Mouse (Mus musculus): ENCODE results near the gene Phactr2. TPM values are rescaled to one million over a fixed set of nuclear protein-coding genes. Genes with fewer than 3 reads are reported as not detected.

Phactr2 gene
- polyA plus RNA-seq, 1 experiment from 2014 or later: 18.8 TPM

DNA sequence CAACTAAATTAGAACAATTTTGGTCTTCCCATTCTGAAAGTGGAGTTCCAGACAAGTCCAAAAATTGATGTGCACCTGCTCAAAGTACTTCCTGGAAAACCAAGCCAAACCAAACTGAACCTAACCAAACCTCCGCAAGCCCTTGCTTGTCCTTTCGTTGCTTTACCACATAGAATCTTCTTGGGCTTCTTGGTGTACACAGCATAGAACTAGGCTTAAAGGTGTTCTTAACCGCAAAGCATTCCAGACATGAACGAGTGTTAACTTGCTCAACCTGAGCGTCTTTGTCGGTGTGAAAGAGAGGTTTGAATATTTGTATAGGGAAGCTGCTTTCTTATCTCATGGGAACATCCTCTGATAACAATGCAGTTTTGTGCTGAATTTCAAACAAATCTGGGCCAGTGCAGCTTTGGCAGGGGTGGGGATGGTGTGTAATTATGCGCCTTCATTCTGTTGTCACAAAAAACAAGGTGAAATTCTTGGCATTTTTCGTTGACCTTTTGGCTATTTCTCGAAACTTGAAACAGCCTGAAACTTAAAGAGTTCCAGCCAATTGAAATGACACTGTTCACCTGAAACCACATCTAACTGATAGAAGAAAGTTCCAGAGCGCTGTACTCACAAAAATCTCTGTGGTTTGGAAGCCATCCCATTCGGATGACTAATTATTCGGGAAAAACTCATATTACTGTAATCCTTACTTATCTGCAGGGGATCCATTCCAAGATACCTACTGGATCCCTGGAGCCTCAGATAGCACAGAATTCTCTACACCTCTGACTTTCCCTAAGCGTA, 104.4 kb downstream of the Phactr2 start:
- ATAC-seq (ENCODE audit: insufficient read depth, low FRiP score, low TSS enrichment) (no peak), DNase-seq (ENCODE audit: low spot score) (no peak)
- WGBS: 88% methylated on average over 13 of the region's 13 CpGs
- Histone ChIP-seq H3K4me3 (ENCODE audit: low read depth, low read length) (no peak overlapping the region), H3K4me1 (ENCODE audit: control insufficient read depth, insufficient read depth, low read length) (no peaks in the 10 kb centered on the region), H3K27ac (ENCODE audit: low read depth, low read length) (no peak overlapping the region), H3K27me3 (ENCODE audit: control insufficient read depth, insufficient read depth, low read length) (no peaks in the 10 kb centered on the region), H3K9me3 (ENCODE audit: control insufficient read depth, low read length) (no peaks in the 10 kb centered on the region), H3K9ac (ENCODE audit: low read length) (no peak overlapping the region), H3K36me3 (ENCODE audit: control insufficient read depth, insufficient read depth, low read length) (no peaks in the 10 kb centered on the region), H3K4me2 (ENCODE audit: low read depth) (no peak overlapping the region)

DNA sequence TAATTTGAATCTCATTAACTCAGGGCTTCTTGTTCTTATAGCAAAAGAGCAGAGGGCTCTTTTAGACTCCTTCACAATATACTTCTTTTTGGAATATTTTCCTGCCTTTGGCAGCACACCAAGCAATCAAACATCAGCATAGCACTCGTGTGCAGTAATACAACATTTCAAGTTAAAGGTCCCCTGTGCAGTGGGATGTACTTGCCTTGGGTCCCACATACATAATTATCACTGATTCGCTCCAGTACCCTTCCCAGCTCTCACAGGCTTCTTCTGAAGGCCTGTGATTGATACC, 110.0 kb downstream of the Phactr2 start:
- H3K4me1 ChIP-seq (ENCODE audit: control insufficient read depth, insufficient read depth, low read length): no peaks in the 10 kb centered on the region
- DNase-seq (ENCODE audit: low spot score) (no peak), ATAC-seq (ENCODE audit: insufficient read depth, low FRiP score, low TSS enrichment) (no peak)
- no peak overlapping the region for H3K27ac ChIP-seq (ENCODE audit: low read depth, low read length)
- no peak overlapping the region for H3K4me3 ChIP-seq (ENCODE audit: low read depth, low read length)
- H3K9ac ChIP-seq (ENCODE audit: low read length): no peak overlapping the region
- no peaks in the 10 kb centered on the region for H3K36me3 ChIP-seq (ENCODE audit: control insufficient read depth, insufficient read depth, low read length)
- no peak overlapping the region for H3K4me2 ChIP-seq (ENCODE audit: low read depth)
- H3K27me3 ChIP-seq (ENCODE audit: control insufficient read depth, insufficient read depth, low read length): no peaks in the 10 kb centered on the region
- H3K9me3 ChIP-seq (ENCODE audit: control insufficient read depth, low read length): no peaks in the 10 kb centered on the region
- 83% methylated on average over 2 of the region's 2 CpGs for WGBS

DNA sequence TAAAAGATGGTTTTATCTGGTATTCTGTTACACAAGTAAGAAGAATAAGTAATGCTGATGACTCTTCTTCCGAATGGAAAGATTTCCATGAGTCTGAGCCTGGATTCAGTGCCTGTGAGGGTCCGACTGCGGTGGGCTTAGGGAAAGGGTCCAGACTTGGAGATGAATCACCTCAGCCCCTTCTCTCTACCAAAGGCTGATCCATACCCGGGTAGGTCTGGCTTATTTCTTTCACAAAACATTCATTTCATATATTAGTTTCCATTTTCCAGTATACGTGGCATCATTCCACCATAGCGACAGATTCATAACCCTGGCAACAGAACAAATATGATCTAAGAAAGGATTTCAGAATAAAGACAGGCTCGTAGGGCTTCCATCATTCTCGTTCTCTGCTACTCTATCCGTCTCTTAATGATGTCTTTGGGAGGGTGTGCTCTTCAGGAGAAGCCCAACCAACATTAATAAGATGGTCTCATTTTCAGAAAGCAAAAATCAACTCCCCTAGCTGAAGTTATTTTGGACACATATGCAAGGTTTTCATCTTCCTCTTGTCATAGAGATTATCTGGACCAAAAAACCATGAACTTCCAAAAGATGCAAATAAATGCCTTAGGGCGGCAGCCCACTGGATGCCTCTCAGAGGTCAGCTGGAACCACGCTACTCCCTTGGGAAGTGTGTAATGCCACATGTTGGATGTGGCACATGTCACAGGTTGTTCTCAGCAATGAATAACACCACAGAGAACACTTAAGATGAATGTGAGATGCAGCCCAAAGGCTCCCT, 110.5 kb downstream of the Phactr2 start:
- Histone ChIP-seq H3K9ac (ENCODE audit: low read length) (no peak overlapping the region), H3K4me2 (ENCODE audit: low read depth) (no peak overlapping the region), H3K27me3 (ENCODE audit: control insufficient read depth, insufficient read depth, low read length) (no peaks in the 10 kb centered on the region), H3K9me3 (ENCODE audit: control insufficient read depth, low read length) (no peaks in the 10 kb centered on the region), H3K4me1 (ENCODE audit: control insufficient read depth, insufficient read depth, low read length) (no peaks in the 10 kb centered on the region), H3K36me3 (ENCODE audit: control insufficient read depth, insufficient read depth, low read length) (no peaks in the 10 kb centered on the region), H3K4me3 (ENCODE audit: low read depth, low read length) (no peak overlapping the region), H3K27ac (ENCODE audit: low read depth, low read length) (no peak overlapping the region)
- 87% methylated on average over 11 of the region's 11 CpGs for WGBS
- ATAC-seq (ENCODE audit: insufficient read depth, low FRiP score, low TSS enrichment): no peak
- no peak for DNase-seq (ENCODE audit: low spot score)

DNA sequence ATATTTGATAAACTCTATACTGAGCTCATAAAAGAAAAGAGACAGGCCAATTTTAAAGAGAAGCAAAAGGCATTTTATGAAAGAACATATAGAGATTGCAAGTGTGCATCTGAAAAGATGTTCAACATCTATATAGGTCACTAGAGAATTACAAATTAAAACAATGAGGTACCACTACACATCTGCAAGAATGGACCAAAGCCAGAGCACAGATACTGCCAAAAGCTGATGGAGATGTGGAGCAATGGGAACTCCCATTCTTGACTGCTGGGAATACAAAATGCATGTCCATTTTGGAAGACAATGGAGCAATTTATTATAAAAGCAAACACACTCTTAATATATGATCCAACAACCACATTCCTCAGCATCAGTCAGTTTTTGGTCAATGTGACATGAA, 113.3 kb downstream of the Phactr2 start:
- Histone ChIP-seq H3K9ac (ENCODE audit: low read length) (no peak overlapping the region), H3K4me1 (ENCODE audit: control insufficient read depth, insufficient read depth, low read length) (no peaks in the 10 kb centered on the region), H3K9me3 (ENCODE audit: control insufficient read depth, low read length) (no peaks in the 10 kb centered on the region), H3K4me2 (ENCODE audit: low read depth) (no peak overlapping the region), H3K4me3 (ENCODE audit: low read depth, low read length) (no peak overlapping the region), H3K27ac (ENCODE audit: low read depth, low read length) (no peak overlapping the region), H3K27me3 (ENCODE audit: control insufficient read depth, insufficient read depth, low read length) (no peaks in the 10 kb centered on the region), H3K36me3 (ENCODE audit: control insufficient read depth, insufficient read depth, low read length) (no peaks in the 10 kb centered on the region)
- DNase-seq (ENCODE audit: low spot score) (no peak), ATAC-seq (ENCODE audit: insufficient read depth, low FRiP score, low TSS enrichment) (no peak)

DNA sequence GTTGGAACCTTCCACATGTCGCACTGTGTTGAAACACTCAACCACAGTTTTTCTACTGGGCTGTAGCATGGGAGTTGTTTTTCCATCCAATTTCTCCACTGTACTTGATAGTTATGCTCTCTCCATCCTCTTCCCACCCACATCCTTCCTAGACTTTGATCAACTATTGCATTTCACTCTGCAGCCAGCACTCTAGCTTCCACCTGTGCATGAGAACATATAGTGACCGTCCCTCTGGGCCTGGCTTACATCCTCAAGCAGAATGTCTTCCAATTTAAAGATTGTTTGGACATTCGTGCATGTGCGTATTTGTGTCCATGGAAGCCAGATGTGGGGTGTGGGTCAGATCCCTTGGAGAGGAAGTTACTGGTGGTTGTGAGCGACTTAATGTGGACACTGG, 114.4 kb downstream of the Phactr2 start:
- H3K9me3 ChIP-seq (ENCODE audit: control insufficient read depth, low read length): no peaks in the 10 kb centered on the region
- H3K4me3 ChIP-seq (ENCODE audit: low read depth, low read length): no peak overlapping the region
- H3K27ac ChIP-seq (ENCODE audit: low read depth, low read length): no peak overlapping the region
- ATAC-seq (ENCODE audit: insufficient read depth, low FRiP score, low TSS enrichment): no peak
- H3K36me3 ChIP-seq (ENCODE audit: control insufficient read depth, insufficient read depth, low read length): no peaks in the 10 kb centered on the region
- H3K9ac ChIP-seq (ENCODE audit: low read length): no peak overlapping the region
- WGBS: 92% methylated on average over 5 of the region's 5 CpGs
- no peaks in the 10 kb centered on the region for H3K27me3 ChIP-seq (ENCODE audit: control insufficient read depth, insufficient read depth, low read length)
- no peak for DNase-seq (ENCODE audit: low spot score)
- H3K4me1 ChIP-seq (ENCODE audit: control insufficient read depth, insufficient read depth, low read length): no peaks in the 10 kb centered on the region
- no peak overlapping the region for H3K4me2 ChIP-seq (ENCODE audit: low read depth)

DNA sequence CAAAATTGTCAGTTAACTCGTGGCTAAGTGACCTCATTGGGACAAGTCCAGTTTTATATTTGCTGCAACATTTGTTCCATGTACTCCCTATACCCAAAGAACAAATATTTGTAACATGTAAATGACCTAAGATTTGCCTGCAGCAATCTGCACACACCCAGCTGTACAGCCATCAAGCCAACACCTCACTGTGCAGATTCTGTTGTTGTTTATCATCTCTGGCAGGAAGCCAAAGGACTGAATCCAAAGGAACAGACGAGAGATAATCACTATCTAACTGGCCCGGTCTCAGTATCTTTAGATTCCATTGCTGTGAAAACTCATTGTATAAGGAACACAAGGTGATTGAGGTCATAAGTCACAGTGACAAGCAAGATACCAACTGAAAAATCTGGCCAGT, 115.5 kb downstream of the Phactr2 start:
- no peaks in the 10 kb centered on the region for H3K9me3 ChIP-seq (ENCODE audit: control insufficient read depth, low read length)
- H3K4me3 ChIP-seq (ENCODE audit: low read depth, low read length): no peak overlapping the region
- 67% methylated on average over 3 of the region's 3 CpGs for WGBS
- no peak overlapping the region for H3K4me2 ChIP-seq (ENCODE audit: low read depth)
- H3K4me1 ChIP-seq (ENCODE audit: control insufficient read depth, insufficient read depth, low read length): no peaks in the 10 kb centered on the region
- H3K27ac ChIP-seq (ENCODE audit: low read depth, low read length): no peak overlapping the region
- ATAC-seq (ENCODE audit: insufficient read depth, low FRiP score, low TSS enrichment): no peak
- DNase-seq (ENCODE audit: low spot score): no peak
- H3K36me3 ChIP-seq (ENCODE audit: control insufficient read depth, insufficient read depth, low read length): no peaks in the 10 kb centered on the region
- H3K27me3 ChIP-seq (ENCODE audit: control insufficient read depth, insufficient read depth, low read length): no peaks in the 10 kb centered on the region
- no peak overlapping the region for H3K9ac ChIP-seq (ENCODE audit: low read length)

DNA sequence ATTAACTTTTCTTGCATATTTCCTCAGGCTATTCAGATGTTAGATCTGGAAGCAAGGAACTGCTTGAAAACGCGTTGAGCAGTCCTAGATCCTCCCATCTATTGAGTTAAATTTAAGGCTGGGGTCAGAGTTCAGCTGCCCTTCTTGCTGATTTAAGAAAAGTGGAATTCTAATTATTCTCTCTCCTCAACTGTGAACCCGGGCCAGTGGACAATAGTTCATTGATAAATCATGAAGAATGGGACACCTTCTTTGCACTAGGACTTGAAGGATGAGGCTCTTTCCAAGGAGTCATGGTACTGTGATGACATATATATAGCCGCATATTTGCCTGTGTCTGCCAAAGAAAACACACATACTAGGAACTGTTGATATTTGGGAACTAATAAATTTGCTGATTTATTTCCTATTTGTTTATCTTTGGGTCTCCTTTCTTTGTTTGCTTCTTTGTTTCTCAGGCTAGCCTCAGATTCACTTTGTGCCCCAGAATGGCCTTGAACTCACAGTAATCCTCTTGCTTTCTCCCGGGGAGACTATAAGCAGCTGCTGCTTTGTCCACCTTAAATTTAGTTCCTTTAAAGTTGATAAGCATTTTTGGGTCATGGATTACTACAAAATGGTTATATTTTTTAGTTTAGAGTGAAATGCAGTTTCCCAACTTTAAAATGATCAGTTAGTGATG, 127.5 kb downstream of the Phactr2 start:
- WGBS: 19% methylated on average over 5 of the region's 5 CpGs
- H3K27ac ChIP-seq (ENCODE audit: low read depth, low read length): no peak overlapping the region
- H3K36me3 ChIP-seq (ENCODE audit: control insufficient read depth, insufficient read depth, low read length): no peaks in the 10 kb centered on the region
- ATAC-seq (ENCODE audit: insufficient read depth, low FRiP score, low TSS enrichment) (no peak), DNase-seq (ENCODE audit: low spot score) (no peak)
- no peak overlapping the region for H3K4me2 ChIP-seq (ENCODE audit: low read depth)
- H3K27me3 ChIP-seq (ENCODE audit: control insufficient read depth, insufficient read depth, low read length): no peaks in the 10 kb centered on the region
- H3K9me3 ChIP-seq (ENCODE audit: control insufficient read depth, low read length): no peaks in the 10 kb centered on the region
- H3K4me3 ChIP-seq (ENCODE audit: low read depth, low read length): no peak overlapping the region
- no peaks in the 10 kb centered on the region for H3K4me1 ChIP-seq (ENCODE audit: control insufficient read depth, insufficient read depth, low read length)
- no peak overlapping the region for H3K9ac ChIP-seq (ENCODE audit: low read length)

DNA sequence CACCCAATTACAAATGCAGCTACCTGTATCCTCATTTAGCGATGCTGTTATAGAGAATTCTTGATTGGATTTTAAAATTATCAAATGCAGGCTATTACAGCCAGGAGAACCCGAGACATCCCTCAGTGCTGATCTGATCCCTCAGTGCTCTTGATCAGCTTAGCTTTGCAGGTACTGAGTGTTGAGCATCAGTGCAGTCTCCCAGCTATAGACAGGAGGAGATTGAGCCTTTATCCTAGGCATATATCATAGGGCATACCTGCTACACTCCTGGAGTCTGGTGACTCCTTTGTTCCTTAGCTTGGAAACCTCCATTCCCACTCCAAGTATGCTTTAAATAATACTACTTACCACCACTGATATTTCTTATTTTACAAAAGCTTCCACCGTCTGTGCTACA, 133.6 kb downstream of the Phactr2 start:
- WGBS: 91% methylated on average over 3 of the region's 3 CpGs
- Histone ChIP-seq H3K9ac (ENCODE audit: low read length) (no peak overlapping the region), H3K4me1 (ENCODE audit: control insufficient read depth, insufficient read depth, low read length) (peaks cover 4% of the 10 kb centered on the region; the same call in 1 of the 2 replicates), H3K27me3 (ENCODE audit: control insufficient read depth, insufficient read depth, low read length) (no peaks in the 10 kb centered on the region), H3K27ac (ENCODE audit: low read depth, low read length) (no peak overlapping the region), H3K4me3 (ENCODE audit: low read depth, low read length) (no peak overlapping the region), H3K36me3 (ENCODE audit: control insufficient read depth, insufficient read depth, low read length) (no peaks in the 10 kb centered on the region), H3K9me3 (ENCODE audit: control insufficient read depth, low read length) (no peaks in the 10 kb centered on the region), H3K4me2 (ENCODE audit: low read depth) (no peak overlapping the region)
- DNase-seq (ENCODE audit: low spot score) (no peak), ATAC-seq (ENCODE audit: insufficient read depth, low FRiP score, low TSS enrichment) (no peak)
